ENCODE assay signal across 8 mouse cellular contexts in genomic region chr12:40164621-40165020, GRCm38 (mm10). TPM values are rescaled to one million over a fixed set of nuclear protein-coding genes. Genes with fewer than 3 reads are reported as not detected.
A peak's percentile ranks its signal among the peaks of the same experiment; 100 is the strongest.
DNase-seq lines count a peak whose midpoint lies in the region; ATAC-seq and TF ChIP-seq lines count a peak whose summit lies in the region.

No protein-coding gene starts in this region.

- peak; percentile 95 for ATAC-seq in frontal cortex, adult (ENCODE audit: low TSS enrichment)
- ATAC-seq in hindbrain, embryonic 14.5 days (ENCODE audit: low FRiP score): peak; percentile 71
- ATAC-seq in stomach, postnatal 0 days (ENCODE audit: low FRiP score, low TSS enrichment): 0 out of 2 replicates have a peak, but pooled peaks have one; percentile 38

- no peak for TF ChIP-seq EP300 in stomach, postnatal 0 days (optimal IDR thresholded peaks at IDR 0.05)

- H3K4me1 ChIP-seq in hindbrain, embryonic 14.5 days (replicated peaks; ENCODE audit: control insufficient read depth, insufficient read depth, low read length): no peaks in the 10 kb centered on the region
- H3K4me1 ChIP-seq in stomach, postnatal 0 days (replicated peaks; ENCODE audit: control insufficient read depth, insufficient read depth): no peaks in the 10 kb centered on the region

- no peak overlapping the region for H3K4me3 ChIP-seq in hindbrain, embryonic 14.5 days (replicated peaks; ENCODE audit: low read length)
- H3K4me3 ChIP-seq in stomach, postnatal 0 days (ENCODE audit: low read depth, low read length): no peak overlapping the region

- no peaks in the 10 kb centered on the region for H3K9me3 ChIP-seq in hindbrain, embryonic 14.5 days (ENCODE audit: control insufficient read depth, low read length)
- H3K9me3 ChIP-seq in stomach, postnatal 0 days (ENCODE audit: control insufficient read depth, low read length): no peaks in the 10 kb centered on the region

- DNase-seq in frontal cortex, postnatal 25 days (ENCODE audit: low spot score in 2 of 2): no peak
- peak; percentile 72 for DNase-seq in 416B (ENCODE audit: low read depth)
- DNase-seq in ZHBTc4 (ENCODE audit: low read depth, low spot score): peak; percentile 58
- peak; percentile 85 for DNase-seq in hindbrain, embryonic 14.5 days (ENCODE audit: low spot score)
- DNase-seq in lung, postnatal 14 days: peak; percentile 6
- no peak for DNase-seq in stomach, postnatal 0 days (ENCODE audit: low spot score)
- no peak for DNase-seq in right cerebral cortex, postnatal 25 days

- peak; percentile 84 for TF ChIP-seq CTCF in stomach, postnatal 0 days (IDR thresholded peaks at IDR 0.05; ENCODE audit: low read depth)

- no peak overlapping the region for H3K27ac ChIP-seq in hindbrain, embryonic 14.5 days
- no peak overlapping the region for H3K27ac ChIP-seq in stomach, postnatal 0 days (replicated peaks)

- WGBS in hindbrain, embryonic 14.5 days: 11% methylated on average over 2 of the region's 2 CpGs
- 1% methylated on average over 2 of the region's 2 CpGs for WGBS in stomach, postnatal 0 days

- no peaks in the 10 kb centered on the region for H3K36me3 ChIP-seq in hindbrain, embryonic 14.5 days (replicated peaks; ENCODE audit: control insufficient read depth, insufficient read depth)
- no peaks in the 10 kb centered on the region for H3K36me3 ChIP-seq in stomach, postnatal 0 days (ENCODE audit: control insufficient read depth, insufficient read depth, low read length)

- no peak overlapping the region for H3K9ac ChIP-seq in hindbrain, embryonic 14.5 days
- no peak overlapping the region for H3K9ac ChIP-seq in stomach, postnatal 0 days (ENCODE audit: low read length)

- H3K27me3 ChIP-seq in hindbrain, embryonic 14.5 days (ENCODE audit: control insufficient read depth, insufficient read depth, low read length): no peaks in the 10 kb centered on the region
- H3K27me3 ChIP-seq in stomach, postnatal 0 days (ENCODE audit: control insufficient read depth, insufficient read depth, low read length): no peaks in the 10 kb centered on the region; the same call in 1 of the 2 replicates

- H3K4me2 ChIP-seq in hindbrain, embryonic 14.5 days (replicated peaks): no peak overlapping the region
- no peak overlapping the region for H3K4me2 ChIP-seq in stomach, postnatal 0 days (replicated peaks; ENCODE audit: low read depth)

RNA-seq across cellular contexts. Expression of gene Scin, which starts 30.6 kb away (rescaled TPM):
- polyA plus RNA-seq in hindbrain, embryonic 14.5 days (2014; fragmentation: Nextera tagmentation; extraction: Ambion mirVana): not detected in 2 replicates
- polyA plus RNA-seq in stomach, postnatal 0 days (2015; fragmentation: Nextera tagmentation; extraction: Ambion mirVana): 0.24 and 0.27 TPM in 2 replicates

RNA-seq across cellular contexts. Expression of gene Lsmem1, which starts 34.7 kb away (rescaled TPM):
- 0.10 TPM in 1 of 2 replicates, not detected in the other for polyA plus RNA-seq in hindbrain, embryonic 14.5 days (2014; fragmentation: Nextera tagmentation; extraction: Ambion mirVana)
- 0.11 TPM in 1 of 2 replicates, not detected in the other for polyA plus RNA-seq in stomach, postnatal 0 days (2015; fragmentation: Nextera tagmentation; extraction: Ambion mirVana)

Comparison
In these comparisons a context has a peak if more than half of its experiments do, and no peak if none do; other contexts are left out.
1. ATAC-seq: peak in every context shown above with its lines; median percentile 95 in frontal cortex, adult; 71 in hindbrain, embryonic 14.5 days; 38 in stomach, postnatal 0 days.
2. DNase-seq: peak in 416B (single experiment), ZHBTc4 (single experiment), hindbrain, embryonic 14.5 days (single experiment) and lung, postnatal 14 days (single experiment); none in frontal cortex, postnatal 25 days (0 of 2), stomach, postnatal 0 days (single experiment) and right cerebral cortex, postnatal 25 days (single experiment).